Mouse (Mus musculus): ENCODE results near the gene Efcab8.

DNA sequence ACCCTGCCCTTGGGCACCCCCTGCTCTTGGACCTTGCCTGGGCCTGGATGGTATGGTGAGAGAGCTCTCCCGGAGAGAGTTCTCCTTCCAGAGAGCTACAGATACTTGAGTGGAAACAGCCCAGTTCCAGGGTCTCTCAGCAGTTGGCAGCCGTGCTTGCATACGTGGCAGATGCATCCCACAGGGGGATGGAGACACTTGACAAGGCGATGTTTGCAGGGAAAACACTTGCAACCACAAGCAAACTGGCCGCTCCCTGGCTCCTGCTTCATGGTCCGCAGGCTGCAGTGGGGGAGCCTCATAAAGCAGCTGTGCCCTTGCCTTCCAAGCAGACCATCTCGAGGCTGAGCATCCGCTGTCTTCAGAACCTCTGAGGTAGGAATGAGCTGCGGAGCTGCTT, 95.0 kb downstream of the Efcab8 start, which contains the start of gene Bpifb2:
- TF ChIP-seq GATA1 (IDR thresholded peaks at IDR 0.05; ENCODE audit: low read length) (no peak), TAL1 (IDR thresholded peaks at IDR 0.05; ENCODE audit: low read length) (no peak)

All from erythroblast, embryonic 14.5 days (primary cell).